Mouse (Mus musculus): Measurements from ENCODE around the gene BC055324. TPM values are rescaled to one million over a fixed set of nuclear protein-coding genes. Genes with fewer than 3 reads are reported as not detected.

BC055324 gene
- polyA plus RNA-seq (2012; rRNA removed) = 8.1 and 9.3 TPM in 2 replicates

DNA sequence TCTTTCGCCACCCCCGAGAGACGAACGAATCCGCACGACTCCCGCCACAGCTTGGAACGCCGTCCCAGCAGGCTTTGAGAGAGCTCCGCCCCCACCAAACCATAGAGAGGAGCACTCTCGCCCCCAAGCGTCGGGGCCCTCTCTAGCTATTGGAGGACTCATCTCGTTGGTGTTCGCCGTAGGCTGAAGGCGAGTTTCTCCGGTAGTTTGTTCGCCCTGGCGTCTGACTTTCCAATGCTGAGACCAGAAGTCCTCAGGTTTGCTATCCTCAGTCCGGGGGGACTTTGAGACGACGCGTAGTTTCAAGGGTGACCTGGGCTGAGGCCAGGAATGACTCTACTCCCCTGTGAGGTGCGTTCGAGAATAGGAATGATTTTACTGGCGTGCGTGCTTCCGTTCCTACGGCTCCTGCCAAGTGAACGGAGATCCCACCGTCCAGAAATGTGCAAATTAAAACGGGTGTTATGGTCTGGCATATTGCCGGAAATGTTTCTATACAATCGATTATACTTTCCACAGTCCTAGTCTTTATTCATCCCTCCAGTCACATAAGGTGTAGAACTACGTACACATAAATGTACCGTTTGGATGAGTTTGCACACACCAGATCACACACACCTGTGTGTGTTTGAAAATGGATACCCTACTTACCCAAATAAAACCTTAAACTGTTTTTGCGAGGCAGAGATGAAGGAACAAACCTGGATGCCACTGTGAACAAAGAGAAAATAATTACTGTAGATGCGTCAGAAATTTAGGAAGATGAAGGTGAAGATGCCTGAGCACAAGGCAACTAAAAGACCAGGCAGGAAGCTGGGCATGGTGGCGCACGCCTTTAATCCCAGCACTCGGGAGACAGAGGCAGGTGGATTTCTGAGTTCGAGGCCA, at the start of gene BC055324, which contains the start of gene Mettl18:
Gene BC055324 (minus strand): TSS at position 76 of the 888 bp plus-strand sequence.
Gene Mettl18 (plus strand): TSS at position 169 of the 888 bp plus-strand sequence.

DNA sequence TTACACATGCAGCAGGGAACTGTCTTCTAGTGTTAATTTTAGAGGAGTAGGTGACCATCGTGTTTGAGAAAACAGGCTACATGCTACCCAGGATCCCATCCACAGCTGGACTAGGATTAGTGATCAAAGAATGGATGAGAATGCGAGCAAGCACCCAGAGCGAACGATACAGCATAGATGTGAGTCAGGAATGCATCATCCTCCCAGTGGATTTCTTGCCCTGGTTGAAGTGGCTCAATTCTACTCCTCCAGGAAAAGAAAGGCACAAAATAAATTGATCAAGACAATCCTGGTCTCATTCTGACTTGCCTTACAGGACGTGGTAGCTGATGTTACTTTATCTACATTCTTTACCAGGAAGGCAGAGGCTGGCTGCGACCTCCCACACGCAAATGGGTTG, 65.8 kb downstream of the BC055324 start, which contains the start of gene Scyl3:
Gene Scyl3 (plus strand): TSS at position 255 of the 400 bp plus-strand sequence.

Other genes starting within 250 kb of the BC055324 start
- 1.4 TPM in 2 replicates for gene Kifap3, start 215.2 kb downstream of the BC055324 start, polyA plus RNA-seq (2012; rRNA removed)
- gene Scyl3, start 65.7 kb downstream of the BC055324 start, polyA plus RNA-seq (2012; rRNA removed) = 7.1 and 7.4 TPM in 2 replicates
- gene Mettl18, start 93 bp upstream of the BC055324 start, polyA plus RNA-seq (2012; rRNA removed) = 2.3 and 2.5 TPM in 2 replicates
- 0.02 and 0.07 TPM in 2 replicates for gene Sele, start 53.4 kb upstream of the BC055324 start, polyA plus RNA-seq (2012; rRNA removed)
- 2.9 and 3.9 TPM in 2 replicates for gene Sell, start 67.2 kb upstream of the BC055324 start, polyA plus RNA-seq (2012; rRNA removed)
- 0.52 and 0.61 TPM in 2 replicates for gene Selp, start 120.5 kb upstream of the BC055324 start, polyA plus RNA-seq (2012; rRNA removed)
- 8.1 and 8.8 TPM in 2 replicates for gene F5, start 157.0 kb upstream of the BC055324 start, polyA plus RNA-seq (2012; rRNA removed)